Mouse (Mus musculus) hindbrain, embryonic 13.5 days (tissue): ENCODE data around the gene Lancl3. TPM values are rescaled to one million over a fixed set of nuclear protein-coding genes. Genes with fewer than 3 reads are reported as not detected.
"Not testable (repeated sequence)": the region's sequence is repeated elsewhere in the genome, so short reads cannot be mapped to it uniquely, and the experiment has no call there.

Source experiments
- ATAC-seq: fragments of 200-750 bp; cut with Nextera tagmentation; 2 replicates; pipeline ENCODE4 v1.8.0; 2017; ENCODE audit warnings: moderate TSS enrichment; ENCODE audit not compliant: low FRiP score
- H3K27ac ChIP-seq: fragments of 300-500 bp; sonication (generic); 2 replicates; pipeline ENCODE4 v1.5.1; 2015; ENCODE audit warnings: inconsistent platforms, mild to moderate bottlenecking, moderate library complexity
- H3K27me3 ChIP-seq: fragments of 300-500 bp; sonication (generic); 2 replicates; pipeline ENCODE4 v1.6.1; 2015; ENCODE audit warnings: mild to moderate bottlenecking, inconsistent platforms
- H3K36me3 ChIP-seq: fragments of 300-500 bp; sonication (generic); 2 replicates; pipeline ENCODE4 v1.6.1; 2015; ENCODE audit warnings: mild to moderate bottlenecking, inconsistent platforms
- H3K4me1 ChIP-seq: fragments of 300-500 bp; sonication (generic); replicated peaks from 2 replicates; pipeline ENCODE4 v1.6.1; 2015; ENCODE audit warnings: inconsistent platforms
- H3K4me2 ChIP-seq: fragments of 300-500 bp; sonication (generic); 2 replicates; pipeline ENCODE4 v1.6.1; 2015; ENCODE audit warnings: inconsistent platforms, mild to moderate bottlenecking, moderate library complexity
- H3K4me3 ChIP-seq: fragments of 300-500 bp; sonication (generic); 2 replicates; pipeline ENCODE4 v1.5.1; 2015; ENCODE audit warnings: mild to moderate bottlenecking, inconsistent platforms
- H3K9ac ChIP-seq: fragments of 300-500 bp; sonication (generic); 2 replicates; pipeline ENCODE4 v1.6.1; 2015; ENCODE audit warnings: mild to moderate bottlenecking, inconsistent platforms
- H3K9me3 ChIP-seq: fragments of 300-500 bp; sonication (generic); 2 replicates; pipeline ENCODE4 v1.6.1; 2016; ENCODE audit warnings: inconsistent platforms
- WGBS: fragments of 180-500 bp; shearing (Covaris S2); methylation state at CpG from one replicate; pipeline ENCODE4 v1.1.7; 2015; 5-methylcytosine and 5-hydroxymethylcytosine counted together
- polyA plus RNA-seq: library from polyadenylated mRNA; unstranded; fragments of >200 nt; fragmentation: Nextera tagmentation; extraction: Ambion mirVana; gene quantifications from 2 replicates; pipeline ENCODE4 v1.2.1, GENCODE M21; 2015

Gene Lancl3
- polyA plus RNA-seq, 1 experiment from 2014 or later: 4.0 TPM

- H3K9ac ChIP-seq: peak within 1 kb of the TSS; percentile 75
- H3K36me3 ChIP-seq: no peaks in the 10 kb centered on the region
- no peaks in the 10 kb centered on the region for H3K27me3 ChIP-seq
- peak; percentile 94 for ATAC-seq
- no peaks in the 10 kb centered on the region for H3K9me3 ChIP-seq
- H3K4me2 ChIP-seq: peak within 1 kb of the TSS; percentile 55
- no peaks in the 10 kb centered on the region for H3K4me1 ChIP-seq
- 7% methylated on average over 60 of the region's 94 CpGs for WGBS
- peak within 1 kb of the TSS; percentile 55 for H3K4me3 ChIP-seq
- H3K27ac ChIP-seq: peak within 1 kb of the TSS; percentile 48
These were observed 73.0 kb downstream of the Lancl3 start, which contains the start of gene Xk for GRCm38 (mm10) chrX:9272460-9273361. Gene Xk, plus strand, starts transcription at chrX:9272756.

GRCm38 (mm10) chrX:9273377-9274002 lies 73.8 kb downstream of the Lancl3 start:
- no peak overlapping the region for H3K27ac ChIP-seq
- H3K9me3 ChIP-seq: no peaks in the 10 kb centered on the region
- H3K4me1 ChIP-seq: no peaks in the 10 kb centered on the region
- peak overlapping the region; percentile 55 for H3K4me2 ChIP-seq
- H3K36me3 ChIP-seq: no peaks in the 10 kb centered on the region
- H3K4me3 ChIP-seq: peak overlapping the region; percentile 55
- 51% methylated on average over 12 of the region's 12 CpGs for WGBS
- H3K9ac ChIP-seq: peak overlapping the region; percentile 75
- H3K27me3 ChIP-seq: no peaks in the 10 kb centered on the region
- no peak for ATAC-seq

- Histone ChIP-seq H3K27ac (no peak overlapping the region), H3K9me3 (no peaks in the 10 kb centered on the region), H3K4me1 (no peaks in the 10 kb centered on the region), H3K4me3 (no peak overlapping the region), H3K9ac (no peak overlapping the region), H3K36me3 (no peaks in the 10 kb centered on the region), H3K27me3 (no peaks in the 10 kb centered on the region), H3K4me2 (no peak overlapping the region)
- ATAC-seq: no peak
- 87% methylated on average over 8 of the region's 8 CpGs for WGBS
These were observed 74.6 kb downstream of the Lancl3 start for GRCm38 (mm10) chrX:9274321-9274720.

- not testable (repeated sequence) for H3K9me3 ChIP-seq, H3K4me3 ChIP-seq, H3K9ac ChIP-seq, H3K4me1 ChIP-seq, H3K4me2 ChIP-seq, H3K36me3 ChIP-seq, H3K27me3 ChIP-seq, H3K27ac ChIP-seq, ATAC-seq
- WGBS: no CpG with 5 or more reads among the region's 1 CpGs
These were observed 83.8 kb downstream of the Lancl3 start, which contains the start of gene H2al1m for GRCm38 (mm10) chrX:9283464-9283863. Gene H2al1m, plus strand, starts transcription at chrX:9283764.

- not testable (repeated sequence) for ATAC-seq
- WGBS: 86% methylated on average over 4 of the region's 4 CpGs
These were observed 93.6 kb downstream of the Lancl3 start for GRCm38 (mm10) chrX:9293140-9293829.

GRCm38 (mm10) chrX:9298413-9298864 lies 98.7 kb downstream of the Lancl3 start:
- 81% methylated on average over 5 of the region's 5 CpGs for WGBS
- Histone ChIP-seq H3K27me3 (no peaks in the 10 kb centered on the region), H3K36me3 (no peaks in the 10 kb centered on the region), H3K27ac (no peak overlapping the region), H3K9me3 (no peaks in the 10 kb centered on the region), H3K4me1 (no peaks in the 10 kb centered on the region), H3K9ac (no peak overlapping the region), H3K4me3 (no peak overlapping the region), H3K4me2 (no peak overlapping the region)
- ATAC-seq: no peak

More at GRCm38 (mm10) chrX:9293140-9293829, 93.6 kb downstream of the Lancl3 start:
- not testable (repeated sequence) for H3K9ac ChIP-seq, H3K27ac ChIP-seq, H3K4me3 ChIP-seq, H3K27me3 ChIP-seq, H3K4me1 ChIP-seq, H3K9me3 ChIP-seq, H3K36me3 ChIP-seq, H3K4me2 ChIP-seq

GRCm38 (mm10) chrX:9302791-9303190 lies 103.1 kb downstream of the Lancl3 start:
- no peaks in the 10 kb centered on the region for H3K36me3 ChIP-seq
- no peaks in the 10 kb centered on the region for H3K9me3 ChIP-seq
- no peak overlapping the region for H3K4me3 ChIP-seq
- H3K9ac ChIP-seq: no peak overlapping the region
- no peak overlapping the region for H3K4me2 ChIP-seq
- no peaks in the 10 kb centered on the region for H3K27me3 ChIP-seq
- WGBS: 88% methylated on average over 5 of the region's 5 CpGs
- no peaks in the 10 kb centered on the region for H3K4me1 ChIP-seq
- no peak for ATAC-seq
- no peak overlapping the region for H3K27ac ChIP-seq

- no peak overlapping the region for H3K27ac ChIP-seq
- H3K9ac ChIP-seq: no peak overlapping the region
- ATAC-seq: no peak
- 86% methylated on average over 1 of the region's 1 CpGs for WGBS
- no peaks in the 10 kb centered on the region for H3K4me1 ChIP-seq
- H3K9me3 ChIP-seq: no peaks in the 10 kb centered on the region
- no peaks in the 10 kb centered on the region for H3K36me3 ChIP-seq
- H3K4me3 ChIP-seq: no peak overlapping the region
- no peak overlapping the region for H3K4me2 ChIP-seq
- no peaks in the 10 kb centered on the region for H3K27me3 ChIP-seq
These were observed 103.8 kb downstream of the Lancl3 start for GRCm38 (mm10) chrX:9303455-9303854.

- H3K36me3 ChIP-seq, H3K9me3 ChIP-seq, ATAC-seq, H3K4me2 ChIP-seq, H3K27me3 ChIP-seq, H3K27ac ChIP-seq, H3K4me1 ChIP-seq, H3K9ac ChIP-seq, H3K4me3 ChIP-seq: not testable (repeated sequence)
These were observed 116.8 kb downstream of the Lancl3 start for GRCm38 (mm10) chrX:9316457-9316856.

Other genes starting within 250 kb of the Lancl3 start
- gene Fthl17b, start 236.9 kb upstream of the Lancl3 start, polyA plus RNA-seq: not detected in 2 replicates
- not detected in 2 replicates for gene Fthl17c, start 223.3 kb upstream of the Lancl3 start, polyA plus RNA-seq
- gene Fthl17d, start 213.1 kb upstream of the Lancl3 start, polyA plus RNA-seq: not detected in 2 replicates
- gene Fthl17e, start 166.4 kb upstream of the Lancl3 start, polyA plus RNA-seq: not detected in 2 replicates
- not detected in 2 replicates for gene Fthl17f, start 136.9 kb upstream of the Lancl3 start, polyA plus RNA-seq
- gene 4930402K13Rik, start 95.3 kb upstream of the Lancl3 start, polyA plus RNA-seq: not detected in 2 replicates
- not detected in 2 replicates for gene Gm14862, start 57.0 kb downstream of the Lancl3 start, polyA plus RNA-seq
- 2.9 and 3.6 TPM in 2 replicates for gene Xk, start 72.9 kb downstream of the Lancl3 start, polyA plus RNA-seq
- not detected in 2 replicates for gene H2al1m, start 83.9 kb downstream of the Lancl3 start, polyA plus RNA-seq
- gene H2al1k, start 150.7 kb downstream of the Lancl3 start, polyA plus RNA-seq: not detected in 2 replicates